Mouse (Mus musculus): ENCODE results near the gene Ucp3.
A peak's percentile ranks its signal among the peaks of the same experiment; 100 is the strongest.

The Ucp3 gene

GRCm38 (mm10) chr7:100500276-100500977, 27.6 kb downstream of the Ucp3 start:
- DNase-seq (ENCODE audit: low read depth, low spot score) = peak; percentile 44

GRCm38 (mm10) chr7:100501027-100501843, 28.4 kb downstream of the Ucp3 start:
- no peak for DNase-seq (ENCODE audit: low read depth, low spot score)

- DNase-seq (ENCODE audit: low read depth, low spot score) = no peak
Observed at GRCm38 (mm10) chr7:100501844-100502373, 29.1 kb downstream of the Ucp3 start.

- no peak for DNase-seq (ENCODE audit: low read depth, low spot score)
Observed at GRCm38 (mm10) chr7:100502374-100502922, 29.7 kb downstream of the Ucp3 start.

- DNase-seq (ENCODE audit: low read depth, low spot score) = no peak
Observed at GRCm38 (mm10) chr7:100503076-100503475, 30.3 kb downstream of the Ucp3 start.

- no peak for DNase-seq (ENCODE audit: low read depth, low spot score)
Observed at GRCm38 (mm10) chr7:100504740-100505487, 32.1 kb downstream of the Ucp3 start.

- DNase-seq (ENCODE audit: low read depth, low spot score) = no peak
Observed at GRCm38 (mm10) chr7:100506494-100506893, 33.7 kb downstream of the Ucp3 start.

- no peak for DNase-seq (ENCODE audit: low read depth, low spot score)
Observed at GRCm38 (mm10) chr7:100508670-100509069, 35.9 kb downstream of the Ucp3 start.

- DNase-seq (ENCODE audit: low read depth, low spot score) = no peak
Observed at GRCm38 (mm10) chr7:100511602-100512001, 38.8 kb downstream of the Ucp3 start.

GRCm38 (mm10) chr7:100514573-100514972, 41.8 kb downstream of the Ucp3 start, which contains the start of gene Dnajb13:
Dnajb13 (minus strand) TSS chr7:100514960.
- no peak for DNase-seq (ENCODE audit: low read depth, low spot score)

GRCm38 (mm10) chr7:100520204-100520603, 47.4 kb downstream of the Ucp3 start:
- no peak for DNase-seq (ENCODE audit: low read depth, low spot score)

GRCm38 (mm10) chr7:100520663-100521285, 48.0 kb downstream of the Ucp3 start:
- peak; percentile 68 for DNase-seq (ENCODE audit: low read depth, low spot score)

GRCm38 (mm10) chr7:100522222-100522621, 49.4 kb downstream of the Ucp3 start:
- no peak for DNase-seq (ENCODE audit: low read depth, low spot score)

GRCm38 (mm10) chr7:100524669-100525068, 51.9 kb downstream of the Ucp3 start:
- DNase-seq (ENCODE audit: low read depth, low spot score) = no peak

GRCm38 (mm10) chr7:100530766-100531165, 58.0 kb downstream of the Ucp3 start:
- DNase-seq (ENCODE audit: low read depth, low spot score) = no peak

- no peak for DNase-seq (ENCODE audit: low read depth, low spot score)
Observed at GRCm38 (mm10) chr7:100533503-100533902, 60.7 kb downstream of the Ucp3 start.

- no peak for DNase-seq (ENCODE audit: low read depth, low spot score)
Observed at GRCm38 (mm10) chr7:100534216-100534615, 61.4 kb downstream of the Ucp3 start.

- no peak for DNase-seq (ENCODE audit: low read depth, low spot score)
Observed at GRCm38 (mm10) chr7:100535831-100536230, 63.0 kb downstream of the Ucp3 start.

Data from c-Kit-negative CD71-positive TER-119-positive erythroid progenitor cells, embryonic 14.5 days (primary cell).